Mouse (Mus musculus) liver, embryonic 14.5 days (tissue): ENCODE results near the gene Trhr2.
A peak's percentile ranks its signal among the peaks of the same experiment; 100 is the strongest.

Experiments
- CTCF ChIP-seq: IDR thresholded peaks from 2 replicates; pipeline ENCODE4 v1.5.1; 2016; ENCODE audit warnings: antibody characterized with exemption, low read depth, control low read depth
- EP300 ChIP-seq: IDR thresholded peaks from 2 replicates; pipeline ENCODE4 v1.6.1; 2016; ENCODE audit warnings: antibody characterized with exemption, low read depth

GRCm38 (mm10) chr8:122309272-122309671, 51.3 kb downstream of the Trhr2 start:
- TF ChIP-seq CTCF (0 out of 2 replicates have a peak, but pooled peaks have one; percentile 14), EP300 (peak; percentile 100)
